Comparison of ENCODE assay signal across 10 mouse cellular contexts in genomic region chr12:38303841-38304240, GRCm38 (mm10).
DNase-seq lines count a peak whose midpoint lies in the region; ATAC-seq lines count a peak whose summit lies in the region.
"Had no signal": no experiment of that assay in that cellular context is flagged by ENCODE, and none has a peak within 500 bp of the region (broad histone marks: within the 10 kb centered on the region; RNA-seq: fewer than 3 reads in every experiment).

No protein-coding gene starts in this region.

- DNase-seq in midbrain, embryonic 11.5 days (ENCODE audit: low spot score, missing footprints): peak; percentile 86
- DNase-seq in kidney, adult 18-20 months: no peak
- DNase-seq in left cerebral cortex, adult 9 months (ENCODE audit: low spot score in 2 of 2): no peak
- DNase-seq: heart, postnatal 36 days; kidney, adult 8-10 months; lung, postnatal 14 days had no signal

- H3K9me3 ChIP-seq in neural tube, embryonic 12.5 days: no peaks in the 10 kb centered on the region
- H3K9me3 ChIP-seq in neural tube, embryonic 15.5 days (replicated peaks): no peaks in the 10 kb centered on the region
- H3K9me3 ChIP-seq in forebrain, embryonic 15.5 days: no peaks in the 10 kb centered on the region
- no peaks in the 10 kb centered on the region for H3K9me3 ChIP-seq in midbrain, embryonic 11.5 days (ENCODE audit: control insufficient read depth, low read length)

- H3K9ac ChIP-seq in neural tube, embryonic 12.5 days: no peak overlapping the region
- no peak overlapping the region for H3K9ac ChIP-seq in neural tube, embryonic 15.5 days (replicated peaks)
- no peak overlapping the region for H3K9ac ChIP-seq in forebrain, embryonic 15.5 days (replicated peaks)
- H3K9ac ChIP-seq in midbrain, embryonic 11.5 days (ENCODE audit: low read length): no peak overlapping the region

- no peak overlapping the region for H3K4me2 ChIP-seq in neural tube, embryonic 12.5 days (replicated peaks)
- H3K4me2 ChIP-seq in neural tube, embryonic 15.5 days: no peak overlapping the region
- no peak overlapping the region for H3K4me2 ChIP-seq in forebrain, embryonic 15.5 days (replicated peaks)
- H3K4me2 ChIP-seq in midbrain, embryonic 11.5 days: no peak overlapping the region

- no peaks in the 10 kb centered on the region for H3K36me3 ChIP-seq in neural tube, embryonic 12.5 days
- no peaks in the 10 kb centered on the region for H3K36me3 ChIP-seq in neural tube, embryonic 15.5 days
- H3K36me3 ChIP-seq in forebrain, embryonic 15.5 days: no peaks in the 10 kb centered on the region
- H3K36me3 ChIP-seq in midbrain, embryonic 11.5 days (ENCODE audit: control insufficient read depth, insufficient read depth, low read length): no peaks in the 10 kb centered on the region

- no peak overlapping the region for H3K4me3 ChIP-seq in neural tube, embryonic 12.5 days
- no peak overlapping the region for H3K4me3 ChIP-seq in neural tube, embryonic 15.5 days (replicated peaks)
- H3K4me3 ChIP-seq in forebrain, embryonic 15.5 days: no peak overlapping the region
- H3K4me3 ChIP-seq in midbrain, embryonic 11.5 days (ENCODE audit: low read depth, low read length): no peak overlapping the region

- H3K27me3 ChIP-seq in neural tube, embryonic 12.5 days (replicated peaks): no peaks in the 10 kb centered on the region
- no peaks in the 10 kb centered on the region for H3K27me3 ChIP-seq in neural tube, embryonic 15.5 days (replicated peaks)
- no peaks in the 10 kb centered on the region for H3K27me3 ChIP-seq in forebrain, embryonic 15.5 days
- H3K27me3 ChIP-seq in midbrain, embryonic 11.5 days (ENCODE audit: control insufficient read depth, insufficient read depth, low read length): no peaks in the 10 kb centered on the region

- ATAC-seq in neural tube, embryonic 12.5 days (ENCODE audit: low FRiP score, low read depth): peak; percentile 92
- ATAC-seq in neural tube, embryonic 15.5 days (ENCODE audit: low FRiP score): no peak
- peak; percentile 93 for ATAC-seq in forebrain, embryonic 15.5 days (replicated peaks)
- peak; percentile 91 for ATAC-seq in midbrain, embryonic 11.5 days (ENCODE audit: low FRiP score)
- ATAC-seq in erythroid progenitor cell, adult 5-6 weeks (replicated peaks; ENCODE audit: low FRiP score, poor library complexity, severe bottlenecking): no peak

- H3K27ac ChIP-seq in neural tube, embryonic 12.5 days: no peak overlapping the region
- no peak overlapping the region for H3K27ac ChIP-seq in neural tube, embryonic 15.5 days (replicated peaks)
- no peak overlapping the region for H3K27ac ChIP-seq in forebrain, embryonic 15.5 days (replicated peaks)
- no peak overlapping the region for H3K27ac ChIP-seq in midbrain, embryonic 11.5 days (ENCODE audit: low read depth, low read length)

- 32% methylated on average over 3 of the region's 3 CpGs for WGBS in neural tube, embryonic 12.5 days
- 9% methylated on average over 3 of the region's 3 CpGs for WGBS in neural tube, embryonic 15.5 days
- under 1% methylated on average over 3 of the region's 3 CpGs for WGBS in forebrain, embryonic 15.5 days
- WGBS in midbrain, embryonic 11.5 days: 21% methylated on average over 3 of the region's 3 CpGs

- peaks cover 8% of the 10 kb centered on the region; the same call in 1 of the 2 replicates for H3K4me1 ChIP-seq in neural tube, embryonic 12.5 days
- H3K4me1 ChIP-seq in neural tube, embryonic 15.5 days: no peaks in the 10 kb centered on the region
- peaks cover 21% of the 10 kb centered on the region for H3K4me1 ChIP-seq in forebrain, embryonic 15.5 days
- H3K4me1 ChIP-seq in midbrain, embryonic 11.5 days (ENCODE audit: control insufficient read depth, insufficient read depth, low read length): peaks cover 10% of the 10 kb centered on the region

Comparison
In these comparisons a context has a peak if more than half of its experiments do, and no peak if none do; other contexts are left out.
1. ATAC-seq: peak in neural tube, embryonic 12.5 days (single experiment), forebrain, embryonic 15.5 days (single experiment) and midbrain, embryonic 11.5 days (single experiment); none in neural tube, embryonic 15.5 days (single experiment) and erythroid progenitor cell, adult 5-6 weeks (single experiment).